Mouse (Mus musculus) granulocyte monocyte progenitor cell, adult 5-6 weeks (primary cell): ENCODE measurements around the gene Ctbp2. TPM values are rescaled to one million over a fixed set of nuclear protein-coding genes. Genes with fewer than 3 reads are reported as not detected.

Source experiments
- ATAC-seq: replicated peaks from 2 replicates; pipeline ENCODE4 v1.8.0; 2016; ENCODE audit warnings: mild to moderate bottlenecking, moderate TSS enrichment, inconsistent platforms; ENCODE audit not compliant: poor library complexity, severe bottlenecking
- total RNA-seq, 2 experiments: library from RNA; stranded (forward) in 1 of 2; stranded (reverse) in 1 of 2; fragments of 200-712, 200-1000 nt in 1 of 2; fragments of >200 nt in 1 of 2; fragmentation: Nextera tagmentation in 1 of 2; gene quantifications; 2 replicates each; pipeline ENCODE4 v1.2.3; 2014 to 2017

Gene Ctbp2
- total RNA-seq, 2 experiments from 2014 or later, result 40.8 to 55.5 TPM

DNA sequence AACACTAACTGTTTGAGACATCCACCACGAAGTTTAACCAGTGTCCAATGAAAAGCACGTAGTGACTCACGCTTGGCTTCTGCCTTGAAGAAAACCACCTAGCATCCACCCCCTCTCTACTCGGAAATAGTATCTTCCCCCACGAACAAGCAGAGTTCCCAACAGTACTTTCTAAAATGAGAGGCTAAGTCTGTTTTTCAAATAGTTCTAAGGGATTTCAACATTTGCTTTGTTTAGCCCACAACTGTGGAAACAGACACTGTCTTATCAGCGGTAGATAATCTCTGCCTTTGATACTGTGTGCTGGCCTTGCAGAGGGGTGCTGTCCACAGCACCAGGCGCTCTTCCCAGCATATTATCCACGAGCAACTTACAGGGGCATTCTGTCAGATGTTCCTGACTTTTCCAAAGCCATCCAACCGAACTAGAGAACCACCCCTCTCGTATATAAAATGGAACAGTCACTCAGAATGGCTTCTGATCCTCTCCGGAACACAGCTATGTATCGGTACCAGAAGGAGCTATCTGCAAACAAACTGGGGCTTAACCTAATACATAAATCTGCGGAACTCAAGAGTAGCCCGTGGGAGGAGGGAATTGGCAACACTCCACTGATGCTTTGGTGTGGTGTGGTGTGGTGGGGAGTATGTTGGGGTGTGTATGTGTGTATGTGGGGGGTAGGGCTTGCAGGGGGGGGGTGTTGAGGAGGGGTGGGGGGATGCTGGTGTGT lies 111.4 kb downstream of the Ctbp2 start:
- no peak for ATAC-seq

DNA sequence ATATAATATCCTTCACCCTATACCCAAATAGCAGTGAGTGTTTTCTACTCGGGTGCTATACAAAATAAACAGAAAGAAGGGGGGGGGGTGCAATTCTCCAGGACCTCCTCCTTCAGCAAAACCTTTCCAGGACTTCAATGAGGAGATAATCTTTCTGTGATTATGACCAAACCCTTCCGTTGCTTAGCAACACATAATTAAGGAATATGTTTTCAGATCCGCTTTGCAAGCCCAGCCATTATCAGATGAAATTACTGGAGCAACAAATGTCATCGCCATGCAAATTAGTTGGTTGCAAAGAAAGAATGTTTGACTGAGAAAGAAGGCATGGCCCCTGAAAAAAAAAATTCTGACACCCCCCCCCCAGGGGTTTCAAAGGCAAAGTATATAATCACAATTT lies 112.5 kb downstream of the Ctbp2 start:
- ATAC-seq, result no peak

DNA sequence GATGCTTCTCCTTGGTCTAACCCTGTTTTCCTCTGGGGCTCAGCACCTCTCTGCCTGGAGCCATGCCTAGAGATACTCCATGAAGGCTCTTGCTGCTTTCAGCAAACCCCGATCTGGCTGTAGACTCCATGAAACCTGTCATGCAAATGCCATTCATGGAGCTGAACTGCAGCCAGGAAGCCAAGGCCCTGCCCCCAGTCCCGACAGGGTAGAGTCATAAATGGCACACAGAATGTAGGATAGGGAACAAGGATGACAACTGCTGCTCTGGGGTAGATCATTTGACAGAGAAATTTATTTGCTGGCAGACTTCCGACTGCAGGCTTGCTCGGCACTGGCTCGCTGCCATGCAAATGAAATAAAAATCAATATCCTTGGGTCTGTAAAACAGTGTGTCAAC lies 113.0 kb downstream of the Ctbp2 start:
- no peak for ATAC-seq

DNA sequence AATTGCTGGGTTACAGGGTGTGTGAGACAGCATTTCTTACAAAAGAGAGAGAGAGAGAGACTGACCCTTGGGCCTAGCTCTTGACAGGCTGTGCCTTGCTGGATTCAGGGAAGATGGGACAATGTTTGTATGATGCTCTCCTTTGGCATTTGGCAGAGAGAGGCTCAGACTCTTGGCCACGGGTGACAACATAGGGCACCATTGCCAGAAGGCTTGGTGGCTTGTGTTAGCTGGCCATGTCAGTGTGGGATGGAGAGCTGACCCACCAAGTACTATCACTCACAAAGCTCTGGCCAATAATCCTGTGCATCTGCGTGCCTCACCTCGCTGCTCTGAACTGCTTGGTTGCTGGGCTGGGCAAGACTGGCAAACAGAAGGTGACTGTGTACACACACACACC lies 113.7 kb downstream of the Ctbp2 start:
- no peak for ATAC-seq

DNA sequence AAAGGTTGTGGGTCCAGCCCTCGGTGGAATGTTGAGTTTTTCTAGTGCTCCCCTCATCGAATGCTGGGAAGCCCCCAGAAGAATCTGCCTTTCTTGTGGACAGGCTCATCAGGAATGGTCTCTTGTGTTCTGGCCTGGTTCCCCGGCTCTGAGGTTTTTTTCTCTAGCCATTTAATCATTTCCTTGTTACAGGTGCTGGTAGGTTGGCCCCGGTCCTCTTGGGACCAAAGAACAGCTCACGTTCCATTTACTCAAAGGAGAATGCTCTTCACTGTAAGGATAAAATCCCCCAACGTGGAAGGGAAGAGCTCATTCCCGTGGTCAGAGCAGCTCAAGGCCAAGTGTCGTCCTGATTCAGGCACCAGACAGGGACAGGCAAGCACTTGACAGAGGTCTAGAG lies 114.5 kb downstream of the Ctbp2 start:
- no peak for ATAC-seq

DNA sequence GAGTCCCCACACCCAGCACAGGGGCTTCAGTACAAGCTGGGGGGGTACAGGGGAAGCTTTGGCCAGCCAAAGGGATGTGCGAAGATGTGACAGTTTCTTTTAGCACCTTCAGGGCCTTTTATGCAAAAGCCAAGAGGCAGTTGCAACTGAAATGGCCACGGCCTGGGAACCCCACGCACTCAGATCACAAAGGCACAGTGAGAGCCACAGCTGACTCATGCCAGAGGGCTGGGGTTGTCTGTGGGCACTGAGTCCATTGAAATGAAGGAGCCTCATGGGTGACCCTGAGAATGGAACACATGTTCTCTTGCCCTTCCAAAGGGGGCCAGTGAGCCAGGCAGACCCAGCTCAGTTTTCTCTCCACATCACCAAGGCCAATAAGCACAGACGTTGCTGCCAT lies 115.5 kb downstream of the Ctbp2 start:
- no peak for ATAC-seq

DNA sequence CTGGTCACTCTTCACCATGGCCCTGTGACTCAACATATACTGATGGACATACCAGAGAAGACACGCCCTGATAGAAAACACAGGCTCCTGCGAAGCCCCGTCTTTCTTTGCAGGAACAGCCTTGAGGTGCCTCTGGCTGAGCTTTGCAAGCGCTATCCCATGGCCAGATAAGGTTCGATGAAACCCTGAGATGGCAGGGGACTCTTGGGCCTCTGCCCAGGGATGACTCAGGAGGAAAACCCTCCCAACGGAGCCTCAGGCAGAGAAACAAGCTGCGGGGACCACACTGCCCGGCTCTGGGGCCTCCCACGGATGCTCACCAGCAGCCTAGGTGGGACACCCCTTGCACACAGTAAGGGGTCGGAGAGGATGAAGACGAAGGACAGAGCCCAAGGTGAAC lies 116.8 kb downstream of the Ctbp2 start:
- ATAC-seq, result no peak

DNA sequence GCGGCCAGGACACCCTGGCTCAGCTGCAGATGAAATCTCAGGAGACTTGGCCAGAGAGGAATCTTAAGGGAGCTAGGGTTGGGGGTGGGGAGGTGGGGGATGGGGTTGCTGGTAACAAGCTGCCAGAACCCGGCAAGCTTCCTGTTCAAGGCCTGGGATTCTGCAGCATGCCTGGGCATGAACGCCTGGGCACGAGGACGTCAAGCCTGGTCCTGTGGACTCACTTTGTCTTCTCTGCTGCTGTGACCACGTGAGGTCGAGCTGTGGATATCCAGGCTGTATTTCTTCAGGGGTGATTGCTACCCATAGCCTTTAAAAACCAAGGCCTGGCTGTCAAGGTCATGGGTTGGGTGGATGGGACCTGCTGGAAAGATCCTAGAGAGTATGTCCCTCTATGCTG lies 118.4 kb downstream of the Ctbp2 start:
- no peak for ATAC-seq

DNA sequence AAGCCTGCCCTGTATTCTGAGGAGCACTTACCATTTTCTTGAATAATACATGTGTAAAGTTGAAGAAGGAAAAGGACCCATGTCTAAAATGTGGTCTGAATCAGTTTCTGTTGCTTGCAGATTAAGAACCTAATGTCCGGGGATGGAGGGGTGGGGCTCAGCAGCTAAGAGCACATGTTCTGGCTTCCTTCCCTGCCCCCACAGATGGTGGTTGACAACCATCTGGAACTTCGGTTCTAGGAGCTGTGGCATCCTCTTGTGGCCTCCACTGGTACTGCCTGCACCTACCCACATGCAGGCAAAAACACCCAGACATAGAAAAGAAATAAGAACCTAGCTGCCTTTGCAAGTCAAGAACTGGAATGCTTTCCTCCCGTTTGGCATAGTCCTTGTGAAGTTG lies 120.7 kb downstream of the Ctbp2 start:
- peak; percentile 92 for ATAC-seq

DNA sequence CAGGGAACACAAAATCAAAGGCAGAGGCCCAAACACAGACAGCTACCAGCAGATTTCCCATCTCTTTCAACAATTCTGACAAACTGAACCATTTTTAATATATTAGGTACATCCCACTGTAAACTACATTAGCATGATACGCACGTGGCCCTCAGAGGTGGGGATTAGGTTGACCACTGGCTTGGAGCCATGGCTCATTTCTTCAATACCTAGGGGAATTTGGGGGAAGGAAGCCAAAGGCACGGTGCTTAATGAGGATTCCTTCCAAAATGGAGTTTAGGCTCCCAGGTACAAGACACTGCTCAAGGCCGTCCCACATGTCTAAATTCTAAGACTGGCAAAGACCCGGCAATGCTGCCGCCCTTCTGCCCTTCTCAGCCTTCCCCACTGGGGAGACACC lies 121.9 kb downstream of the Ctbp2 start:
- ATAC-seq, result no peak

DNA sequence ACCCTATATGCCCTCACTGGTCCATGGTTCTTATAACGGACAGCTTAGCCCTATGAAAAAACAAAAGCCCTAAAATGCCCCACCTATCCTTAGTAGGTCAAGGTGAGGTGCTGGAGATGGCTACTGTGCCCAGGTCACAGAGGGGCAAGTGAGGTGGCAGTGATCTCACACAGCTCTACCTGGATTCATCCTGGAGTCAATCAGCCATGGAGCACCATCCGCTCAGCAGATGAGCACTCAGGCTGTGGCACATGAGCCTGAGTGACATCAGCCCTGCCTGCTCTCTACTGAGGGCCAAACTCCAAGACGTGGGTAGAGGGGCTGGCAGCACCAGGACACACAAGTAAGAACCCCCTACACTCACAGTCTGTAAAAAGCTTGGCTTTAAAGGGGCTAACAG lies 122.8 kb downstream of the Ctbp2 start:
- no peak for ATAC-seq

DNA sequence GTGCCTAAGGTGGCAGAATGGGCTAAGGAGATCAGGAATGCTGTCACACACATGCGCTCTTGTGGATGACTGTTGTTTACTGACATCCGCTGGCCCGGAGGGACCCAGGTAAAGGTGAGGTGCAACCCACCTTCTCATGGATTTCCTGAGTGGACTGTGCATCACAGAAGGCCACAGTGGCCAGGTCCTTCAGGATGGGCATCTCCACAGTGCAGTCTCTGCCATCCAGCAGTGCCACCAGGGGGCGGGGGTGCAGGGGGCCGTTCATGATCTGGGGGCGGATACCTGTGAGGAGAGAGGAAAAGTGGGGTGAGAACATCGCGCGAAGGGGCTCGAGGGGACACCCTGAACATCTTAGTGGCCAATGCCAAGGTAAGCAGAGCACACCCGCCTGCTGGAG lies 125.1 kb downstream of the Ctbp2 start:
- no peak for ATAC-seq

DNA sequence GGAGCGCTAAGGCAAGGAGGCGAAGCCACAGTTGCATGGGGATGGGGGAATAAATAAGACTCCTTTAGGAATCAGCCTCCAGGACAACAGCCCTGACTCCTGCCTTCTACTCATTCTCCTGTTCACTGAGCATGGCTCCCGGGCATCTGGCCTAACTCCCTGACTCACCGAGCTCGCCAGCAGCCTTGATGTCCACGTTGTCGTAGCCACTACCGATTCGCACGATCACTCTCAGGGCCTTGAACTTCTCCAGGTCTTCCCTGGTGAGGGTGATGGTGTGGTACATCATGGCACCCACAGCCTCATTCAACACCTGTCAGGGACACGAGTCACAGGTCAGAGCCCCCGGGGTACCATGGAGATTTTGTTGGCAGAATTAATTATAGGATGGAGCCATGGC lies 125.5 kb downstream of the Ctbp2 start:
- ATAC-seq, result no peak

DNA sequence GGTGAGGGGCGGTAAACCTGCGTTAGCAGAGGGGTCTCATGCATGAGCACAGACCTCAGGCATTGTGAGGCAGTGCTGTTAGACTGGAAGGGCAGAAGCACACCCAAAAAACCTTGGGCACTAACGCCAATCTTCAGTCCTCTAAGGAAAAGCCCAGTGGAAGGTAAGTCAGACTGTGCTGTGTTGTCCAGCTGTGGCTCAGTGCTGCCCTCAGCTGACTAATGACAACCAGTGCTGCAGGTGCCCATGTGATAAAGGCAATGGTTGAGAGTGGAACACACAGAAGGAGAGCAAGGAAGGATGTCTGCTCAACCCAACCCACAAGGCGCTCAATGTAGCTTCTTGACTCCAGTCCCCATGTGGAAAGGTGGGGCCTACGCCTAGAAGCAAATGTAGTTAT lies 127.8 kb downstream of the Ctbp2 start:
- peak; percentile 33; the same call in 1 of the 2 replicates for ATAC-seq

DNA sequence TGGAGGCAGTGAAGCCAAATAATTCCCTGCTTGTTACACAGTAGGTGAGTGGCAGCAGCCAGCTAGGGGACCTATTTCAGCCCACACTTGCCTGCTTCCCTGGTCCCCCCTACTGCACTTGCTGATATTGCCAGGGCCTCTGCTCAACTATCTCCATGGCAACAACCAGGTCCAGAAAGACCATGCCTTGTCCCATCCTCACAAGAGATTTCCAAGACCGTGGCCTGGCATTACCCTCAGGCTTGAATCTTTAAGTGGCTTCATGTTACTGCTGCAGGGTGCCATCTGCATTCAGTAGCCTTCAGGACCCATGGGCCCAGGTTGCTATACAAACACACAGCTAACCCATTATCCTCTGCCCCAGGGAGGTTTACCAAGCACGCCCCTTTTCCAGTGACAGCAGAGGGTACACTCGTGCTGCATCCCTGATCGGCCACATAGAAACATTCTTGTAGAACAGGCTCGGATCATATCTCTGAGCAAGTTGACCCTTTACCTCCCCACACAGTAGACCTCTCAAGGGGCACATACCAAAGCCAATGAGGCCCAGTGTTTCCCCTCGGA lies 129.4 kb downstream of the Ctbp2 start:
- no peak for ATAC-seq

DNA sequence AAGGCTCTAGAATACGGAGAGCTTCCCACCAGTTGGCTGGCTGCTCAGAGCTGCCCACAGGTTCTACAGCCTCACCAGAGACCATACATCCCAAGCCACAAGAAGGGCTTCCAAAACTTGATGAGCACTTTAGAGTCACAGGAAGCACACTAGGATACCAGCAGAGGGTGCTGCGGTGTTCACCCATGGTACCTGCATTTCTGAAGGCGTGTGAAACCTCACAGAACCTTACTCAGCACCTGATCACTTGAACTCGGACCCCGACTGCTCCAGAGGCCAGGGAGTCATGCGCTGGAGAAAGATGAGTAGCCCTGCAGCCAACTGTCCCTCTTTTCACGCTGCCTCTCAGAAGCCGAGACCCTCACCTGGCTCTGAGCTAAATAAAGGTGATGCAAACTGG lies 130.0 kb downstream of the Ctbp2 start:
- ATAC-seq, result no peak

DNA sequence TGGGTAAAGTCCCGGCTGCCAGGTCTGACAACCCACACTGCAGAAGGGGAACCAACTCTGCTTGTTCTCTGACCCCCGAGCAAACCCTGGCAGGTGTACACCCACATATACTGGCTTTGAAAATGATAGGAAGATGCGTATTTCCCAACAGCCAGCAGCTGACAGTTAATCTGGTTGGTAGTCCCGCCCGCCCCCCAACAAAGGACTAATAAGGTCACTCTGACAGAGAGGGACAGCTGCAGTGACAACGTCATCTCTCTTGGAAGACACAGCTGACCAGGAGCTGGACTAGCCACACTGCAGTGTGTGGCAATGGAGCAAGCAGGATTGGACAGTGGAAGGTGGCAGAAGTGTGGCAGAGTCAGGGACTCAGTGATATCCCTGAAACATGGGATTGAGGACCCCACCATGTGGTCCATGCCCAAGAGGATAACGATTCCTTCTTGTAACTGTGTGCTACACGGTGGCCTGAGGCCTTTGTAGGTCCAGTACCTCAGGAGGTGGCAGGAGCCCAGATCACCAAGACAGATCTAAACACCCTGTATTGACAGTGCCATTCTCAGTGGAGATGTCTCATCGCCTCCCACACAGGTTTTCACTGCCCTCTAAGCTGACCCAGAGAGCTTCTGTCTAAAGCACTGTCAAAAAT lies 131.1 kb downstream of the Ctbp2 start:
- ATAC-seq, result no peak

DNA sequence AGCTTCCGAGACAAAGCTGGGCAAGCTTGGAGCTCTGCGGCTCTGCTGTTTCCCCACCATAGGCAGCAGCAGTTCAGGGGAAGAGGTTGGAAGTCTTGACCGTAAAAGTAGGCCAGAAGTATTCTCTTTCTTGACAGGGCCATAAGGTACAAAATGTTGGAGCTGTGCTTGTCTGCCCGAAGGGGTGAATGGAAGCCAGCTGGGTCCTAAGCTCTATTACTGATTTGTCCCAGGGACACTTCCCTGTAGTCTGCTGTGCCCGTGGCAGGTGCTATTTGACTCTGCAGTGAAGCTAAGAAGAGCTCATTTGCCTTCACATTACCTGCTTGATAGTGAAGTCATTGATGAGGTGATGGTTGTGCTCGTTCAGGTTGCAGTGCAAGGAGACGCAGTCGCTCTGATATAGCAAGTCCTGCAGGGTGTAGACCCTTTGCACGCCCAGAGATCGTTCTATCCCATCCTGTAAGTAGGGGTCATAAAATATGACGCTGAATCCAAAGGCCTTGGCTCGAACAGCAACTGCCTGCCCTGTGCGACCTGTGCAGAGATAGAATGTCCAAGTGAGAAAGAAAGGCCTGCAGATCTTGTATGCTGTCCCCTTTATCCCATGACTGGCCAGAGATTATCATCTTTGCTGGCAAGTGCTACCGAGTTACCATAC lies 132.8 kb downstream of the Ctbp2 start:
- ATAC-seq, result no peak

DNA sequence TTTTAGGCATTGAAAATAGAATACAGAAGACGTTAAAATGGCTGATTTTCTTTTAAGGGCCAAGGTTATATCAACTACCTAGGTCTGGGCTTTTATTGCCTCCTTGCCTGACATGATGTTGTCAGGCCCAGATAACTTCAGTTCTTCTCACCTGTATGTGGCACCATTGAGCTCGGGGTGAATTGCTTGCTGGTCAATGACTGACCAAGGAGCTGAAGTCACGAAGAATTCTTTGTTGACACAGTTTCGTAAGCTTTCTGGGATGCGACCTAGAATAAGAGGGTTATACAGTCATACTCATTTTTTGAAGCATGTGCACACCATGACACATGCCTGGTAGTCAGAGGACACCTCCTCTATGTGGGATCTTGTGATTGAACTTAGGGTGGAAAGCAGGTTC lies 134.3 kb downstream of the Ctbp2 start:
- ATAC-seq, result no peak

DNA sequence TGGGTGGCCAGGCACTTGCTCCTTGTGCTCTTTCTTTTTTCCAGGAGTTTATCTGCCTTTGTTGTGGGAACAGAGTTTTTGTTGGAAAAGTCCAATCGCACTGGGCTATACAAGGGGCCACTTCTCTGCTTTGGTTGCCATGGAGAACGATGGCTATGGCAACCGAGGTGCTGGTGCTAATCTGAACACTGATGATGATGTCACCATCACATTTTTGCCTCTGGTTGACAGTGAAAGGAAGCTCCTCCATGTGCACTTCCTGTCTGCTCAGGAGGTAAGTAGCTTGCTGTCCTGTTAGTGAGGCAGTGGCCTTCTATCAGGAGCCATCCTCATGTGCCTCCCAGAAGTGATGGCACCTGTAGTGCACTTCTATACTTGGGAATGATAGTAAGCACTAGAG lies 141.5 kb downstream of the Ctbp2 start:
- no peak; the same call in 1 of the 2 replicates for ATAC-seq

DNA sequence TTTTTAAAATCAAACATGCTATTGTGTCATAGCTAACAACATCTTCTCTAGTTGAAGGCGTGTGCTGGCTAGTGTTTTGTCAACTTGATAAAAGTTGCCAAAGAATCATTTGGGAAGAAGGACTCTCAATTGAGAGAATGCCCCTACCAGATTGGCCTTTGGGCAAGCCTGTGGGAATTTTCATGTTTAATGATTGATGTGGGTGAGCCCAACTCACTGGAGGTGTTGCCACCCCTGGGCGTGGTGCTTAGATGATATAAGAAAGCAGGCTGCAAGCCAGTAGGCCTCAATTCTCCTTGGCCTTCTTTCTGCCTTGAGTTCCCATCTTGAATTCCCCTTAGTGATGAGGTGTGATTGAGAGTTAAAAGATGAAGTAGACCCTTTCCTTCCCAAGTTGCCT lies 146.2 kb downstream of the Ctbp2 start:
- no peak for ATAC-seq
